Mouse (Mus musculus) embryonic facial prominence, embryonic 11.5 days (tissue): ENCODE results near the gene Upp2. TPM values are rescaled to one million over a fixed set of nuclear protein-coding genes. Genes with fewer than 3 reads are reported as not detected.
A peak's percentile ranks its signal among the peaks of the same experiment; 100 is the strongest.

Experiments
- ATAC-seq: fragments of 200-750 bp; cut with Nextera tagmentation; replicated peaks from 2 replicates; pipeline ENCODE4 v1.8.0; 2017; ENCODE audit warnings: low read depth; ENCODE audit not compliant: insufficient number of reproducible peaks, low FRiP score, low TSS enrichment
- DNase-seq: peaks from one replicate; pipeline ENCODE4 v3.0.0-alpha.2; 2015; ENCODE audit warnings: low spot score
- H3K27ac ChIP-seq: fragments of 300-500 bp; sonication (generic); replicated peaks from 2 replicates; pipeline ENCODE4 v1.5.1; 2014; ENCODE audit warnings: mild to moderate bottlenecking, low read depth, low read length, control low read depth
- H3K27me3 ChIP-seq: fragments of 300-500 bp; sonication (generic); 2 replicates; pipeline ENCODE4 v1.6.1; 2014; ENCODE audit warnings: mild to moderate bottlenecking, low read length, moderate library complexity, mixed read lengths; ENCODE audit not compliant: control insufficient read depth, insufficient read depth
- H3K36me3 ChIP-seq: fragments of 300-500 bp; sonication (generic); replicated peaks from 2 replicates; pipeline ENCODE4 v1.6.1; 2014; ENCODE audit warnings: low read depth, mild to moderate bottlenecking, low read length, moderate library complexity, mixed read lengths; ENCODE audit not compliant: control insufficient read depth, insufficient read depth
- H3K4me1 ChIP-seq: fragments of 300-500 bp; sonication (generic); 2 replicates; pipeline ENCODE4 v1.6.1; 2014; ENCODE audit warnings: low read length, mixed read lengths; ENCODE audit not compliant: control insufficient read depth, insufficient read depth
- H3K4me2 ChIP-seq: fragments of 300-500 bp; sonication (generic); 2 replicates; pipeline ENCODE4 v1.6.1; 2014; ENCODE audit warnings: low read depth, mild to moderate bottlenecking, control low read depth, low read length, moderate library complexity
- H3K4me3 ChIP-seq: fragments of 300-500 bp; sonication (generic); 2 replicates; pipeline ENCODE4 v1.5.1; 2014; ENCODE audit warnings: low read depth, low read length, control low read depth
- H3K9ac ChIP-seq: fragments of 300-500 bp; sonication (generic); replicated peaks from 2 replicates; pipeline ENCODE4 v1.6.1; 2014; ENCODE audit warnings: mild to moderate bottlenecking, control low read depth, low read length
- H3K9me3 ChIP-seq: fragments of 300-500 bp; sonication (generic); replicated peaks from 2 replicates; pipeline ENCODE4 v1.6.1; 2016; ENCODE audit warnings: mild to moderate bottlenecking, low read length, inconsistent platforms, mixed read lengths; ENCODE audit not compliant: control insufficient read depth
- WGBS: fragments of 180-500 bp; shearing (Covaris S2); extraction: QIAGEN DNeasy Blood & Tissue Kit; methylation state at CpG from one replicate; pipeline ENCODE4 v1.1.7; 2014; 5-methylcytosine and 5-hydroxymethylcytosine counted together
- polyA plus RNA-seq: library from polyadenylated mRNA; unstranded; fragments of >200 nt; fragmentation: Nextera tagmentation; extraction: Ambion mirVana; gene quantifications from 2 replicates; pipeline ENCODE4 v1.2.1, GENCODE M21; 2014

The Upp2 gene
- polyA plus RNA-seq, 1 experiment from 2014 or later = 5.0 TPM

GRCm38 (mm10) chr2:58699931-58700330 is 132.8 kb downstream of the Upp2 start:
- no peak overlapping the region for H3K4me2 ChIP-seq
- H3K9me3 ChIP-seq = no peaks in the 10 kb centered on the region
- H3K27ac ChIP-seq = no peak overlapping the region
- ATAC-seq = peak; percentile 76; the same call in 1 of the 2 replicates
- H3K27me3 ChIP-seq = no peaks in the 10 kb centered on the region
- H3K4me3 ChIP-seq = no peak overlapping the region
- no peaks in the 10 kb centered on the region for H3K4me1 ChIP-seq
- 25% methylated on average over 5 of the region's 5 CpGs for WGBS
- peak; percentile 87 for DNase-seq
- no peak overlapping the region for H3K9ac ChIP-seq
- no peaks in the 10 kb centered on the region for H3K36me3 ChIP-seq

- H3K4me3 ChIP-seq = no peak overlapping the region
- H3K9me3 ChIP-seq = no peaks in the 10 kb centered on the region
- no peak overlapping the region for H3K27ac ChIP-seq
- no peak overlapping the region for H3K4me2 ChIP-seq
- 66% methylated on average over 7 of the region's 7 CpGs for WGBS
- DNase-seq = no peak
- H3K36me3 ChIP-seq = no peaks in the 10 kb centered on the region
- ATAC-seq = 0 out of 2 replicates have a peak, but pooled peaks have one; percentile 16
- no peak overlapping the region for H3K9ac ChIP-seq
- H3K27me3 ChIP-seq = no peaks in the 10 kb centered on the region
- H3K4me1 ChIP-seq = no peaks in the 10 kb centered on the region
Observed at GRCm38 (mm10) chr2:58700354-58700753, 133.3 kb downstream of the Upp2 start.

DNA sequence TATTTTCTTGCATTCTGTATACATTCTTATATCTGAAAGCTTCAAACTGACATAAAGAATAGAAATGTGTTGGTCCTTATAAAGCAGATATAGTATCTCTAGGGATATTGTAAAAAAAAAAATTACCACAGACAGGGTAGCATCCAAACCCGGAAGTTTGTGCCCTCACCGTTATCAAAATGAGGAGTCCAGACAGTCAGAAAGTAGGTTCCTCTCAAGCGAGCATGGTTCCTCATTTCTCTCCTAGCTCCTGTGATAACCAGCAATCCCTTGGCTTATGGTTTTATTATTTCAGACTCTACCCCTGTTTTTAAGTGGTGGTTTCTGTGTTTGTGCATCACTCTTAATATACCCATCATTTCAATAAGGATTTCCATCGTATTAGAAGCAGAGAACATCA is 134.5 kb downstream of the Upp2 start:
- H3K4me1 ChIP-seq = no peaks in the 10 kb centered on the region
- WGBS = 86% methylated on average over 4 of the region's 4 CpGs
- ATAC-seq (no peak), DNase-seq (no peak)
- no peak overlapping the region for H3K27ac ChIP-seq
- no peaks in the 10 kb centered on the region for H3K36me3 ChIP-seq
- no peak overlapping the region for H3K9ac ChIP-seq
- no peak overlapping the region for H3K4me3 ChIP-seq
- no peak overlapping the region for H3K4me2 ChIP-seq
- no peaks in the 10 kb centered on the region for H3K9me3 ChIP-seq
- H3K27me3 ChIP-seq = no peaks in the 10 kb centered on the region

- H3K27me3 ChIP-seq = no peaks in the 10 kb centered on the region
- ATAC-seq = no peak
- H3K4me2 ChIP-seq = no peak overlapping the region
- WGBS = 25% methylated on average over 6 of the region's 6 CpGs
- no peaks in the 10 kb centered on the region for H3K36me3 ChIP-seq
- DNase-seq = no peak
- H3K4me3 ChIP-seq = no peak overlapping the region
- no peaks in the 10 kb centered on the region for H3K9me3 ChIP-seq
- no peak overlapping the region for H3K27ac ChIP-seq
- no peaks in the 10 kb centered on the region for H3K4me1 ChIP-seq
- no peak overlapping the region for H3K9ac ChIP-seq
Observed at GRCm38 (mm10) chr2:58703226-58703625, 136.1 kb downstream of the Upp2 start.

DNA sequence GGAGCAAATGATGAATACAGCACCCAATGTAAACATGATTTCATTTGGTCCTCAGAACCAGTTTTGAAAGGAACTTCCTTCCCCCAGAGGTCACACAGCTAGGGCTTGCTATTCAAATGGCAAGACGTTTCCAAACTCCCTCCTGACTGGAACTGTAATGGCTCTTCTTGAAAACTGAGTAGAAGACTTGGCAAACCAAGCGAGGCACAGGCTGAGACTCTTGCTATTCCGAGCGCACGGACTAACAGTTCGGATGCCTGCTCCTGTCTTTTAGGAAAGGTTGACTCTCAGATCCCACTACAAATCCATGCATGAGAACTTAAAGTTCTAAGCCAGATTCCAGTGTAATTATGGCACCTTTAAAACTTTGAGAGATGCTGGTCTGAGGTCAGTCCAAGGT is 136.5 kb downstream of the Upp2 start:
- 79% methylated on average over 6 of the region's 6 CpGs for WGBS
- Histone ChIP-seq H3K4me2 (no peak overlapping the region), H3K4me3 (no peak overlapping the region), H3K27ac (no peak overlapping the region), H3K9ac (no peak overlapping the region), H3K9me3 (no peaks in the 10 kb centered on the region), H3K4me1 (no peaks in the 10 kb centered on the region), H3K36me3 (no peaks in the 10 kb centered on the region), H3K27me3 (no peaks in the 10 kb centered on the region)
- ATAC-seq (no peak), DNase-seq (no peak)

DNA sequence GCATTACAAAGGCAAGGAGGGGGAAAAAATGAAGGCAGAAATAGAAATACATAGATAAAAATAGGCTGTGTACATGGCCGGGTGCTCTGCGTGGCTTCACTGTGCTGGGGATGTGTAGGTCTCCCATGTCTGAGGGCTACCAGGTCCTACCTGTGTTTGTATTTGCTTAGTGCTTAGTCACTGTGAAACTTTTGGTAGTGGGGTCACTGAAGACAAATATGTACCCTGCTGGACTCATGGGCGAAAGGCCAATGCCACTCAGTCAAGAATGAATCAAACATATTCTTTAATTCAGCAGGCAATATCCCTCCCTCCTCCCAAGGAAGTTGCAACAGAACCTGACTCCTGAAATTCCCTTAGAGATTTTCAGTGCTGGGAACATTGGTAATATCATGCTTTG is 137.5 kb downstream of the Upp2 start:
- Histone ChIP-seq H3K4me1 (no peaks in the 10 kb centered on the region), H3K9ac (no peak overlapping the region), H3K4me2 (no peak overlapping the region), H3K27ac (no peak overlapping the region), H3K36me3 (no peaks in the 10 kb centered on the region), H3K4me3 (no peak overlapping the region), H3K9me3 (no peaks in the 10 kb centered on the region), H3K27me3 (no peaks in the 10 kb centered on the region)
- ATAC-seq = no peak
- 87% methylated on average over 3 of the region's 3 CpGs for WGBS
- DNase-seq = no peak

DNA sequence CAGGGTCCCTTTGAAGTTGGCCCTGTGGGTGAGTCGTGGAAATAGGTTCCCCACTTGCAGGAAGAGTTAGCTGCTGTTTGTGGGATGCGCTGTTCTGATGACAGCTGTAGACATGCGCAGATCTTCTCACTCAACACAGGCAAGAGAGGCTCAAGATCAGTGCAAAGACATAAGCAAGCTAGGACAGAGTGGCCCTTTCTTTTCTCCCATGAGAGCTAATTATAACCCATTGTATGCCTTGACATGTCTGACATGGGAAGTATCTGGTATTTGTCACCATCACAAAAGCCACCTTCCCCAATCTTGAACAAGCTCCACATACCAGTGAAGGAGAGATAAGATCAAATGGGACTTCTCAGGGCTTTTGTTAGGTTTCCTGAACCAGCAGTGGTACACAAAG is 140.6 kb downstream of the Upp2 start:
- no peak overlapping the region for H3K27ac ChIP-seq
- no peak for ATAC-seq
- DNase-seq = no peak
- no peak overlapping the region for H3K4me3 ChIP-seq
- 79% methylated on average over 3 of the region's 3 CpGs for WGBS
- H3K27me3 ChIP-seq = no peaks in the 10 kb centered on the region
- H3K4me2 ChIP-seq = no peak overlapping the region
- no peaks in the 10 kb centered on the region for H3K4me1 ChIP-seq
- no peak overlapping the region for H3K9ac ChIP-seq
- no peaks in the 10 kb centered on the region for H3K9me3 ChIP-seq
- H3K36me3 ChIP-seq = no peaks in the 10 kb centered on the region

- DNase-seq (no peak), ATAC-seq (no peak)
- no peak overlapping the region for H3K9ac ChIP-seq
- no peaks in the 10 kb centered on the region for H3K27me3 ChIP-seq
- no peaks in the 10 kb centered on the region for H3K4me1 ChIP-seq
- H3K9me3 ChIP-seq = no peaks in the 10 kb centered on the region
- no peaks in the 10 kb centered on the region for H3K36me3 ChIP-seq
- no peak overlapping the region for H3K4me2 ChIP-seq
- no peak overlapping the region for H3K27ac ChIP-seq
- 63% methylated on average over 5 of the region's 5 CpGs for WGBS
- no peak overlapping the region for H3K4me3 ChIP-seq
Observed at GRCm38 (mm10) chr2:58710234-58710633, 143.1 kb downstream of the Upp2 start.
